Mouse (Mus musculus) C2C12 (cell line): ENCODE measurements around the gene Cend1. TPM values are rescaled to one million over a fixed set of nuclear protein-coding genes. Genes with fewer than 3 reads are reported as not detected.

ENCODE experiments used
- H3K27me3 ChIP-seq: one replicate; pipeline ENCODE4 v1.6.1; 2011; ENCODE audit not compliant: control insufficient read depth, insufficient read depth, insufficient read length
- H3K36me3 ChIP-seq: one replicate; pipeline ENCODE4 v1.6.1; 2011; ENCODE audit not compliant: control insufficient read depth, insufficient read depth
- H3K4me3 ChIP-seq: one replicate; pipeline ENCODE4 v1.5.1; 2011; ENCODE audit warnings: mild to moderate bottlenecking, control low read depth; ENCODE audit not compliant: poor library complexity, insufficient read depth, severe bottlenecking
- H3K79me2 ChIP-seq: one replicate; pipeline ENCODE4 v1.6.1; 2011; ENCODE audit not compliant: control insufficient read depth, insufficient read depth
- H3K79me3 ChIP-seq: one replicate; pipeline ENCODE4 v1.6.1; 2011; ENCODE audit warnings: low read depth, control low read depth
- H3ac ChIP-seq: one replicate; pipeline ENCODE3; 2011; ENCODE audit warnings: low read depth; ENCODE audit not compliant: control insufficient read depth, insufficient read length
- CEBPB ChIP-seq: IDR thresholded peaks from one replicate; pipeline ENCODE4 v1.6.1; 2011; ENCODE audit warnings: low read depth, mild to moderate bottlenecking, control low read depth, moderate library complexity
- CTCF ChIP-seq: IDR thresholded peaks from one replicate; pipeline ENCODE4 v1.5.1; 2011; ENCODE audit not compliant: control insufficient read depth, insufficient read depth, insufficient read length
- FOSL1 ChIP-seq: IDR thresholded peaks from one replicate; pipeline ENCODE4 v1.8.0; 2011; ENCODE audit warnings: mild to moderate bottlenecking, low read length; ENCODE audit not compliant: poor library complexity, insufficient read depth, severe bottlenecking
- MAX ChIP-seq: IDR thresholded peaks from one replicate; pipeline ENCODE4 v1.6.1; 2011; ENCODE audit warnings: mild to moderate bottlenecking, control low read depth
- MYOD1 ChIP-seq: IDR thresholded peaks from one replicate; pipeline ENCODE4 v1.6.1; 2011; ENCODE audit warnings: low read depth; ENCODE audit not compliant: control insufficient read depth, insufficient read length
- MYOG ChIP-seq: IDR thresholded peaks from one replicate; pipeline ENCODE4 v1.6.1; 2011; ENCODE audit not compliant: control insufficient read depth, insufficient read length; ENCODE audit errors: extremely low read depth
- USF1 ChIP-seq: IDR thresholded peaks from one replicate; pipeline ENCODE4 v1.6.1; 2011; ENCODE audit warnings: low read depth, mild to moderate bottlenecking, control low read depth, moderate library complexity
- polyA plus RNA-seq: library from polyadenylated mRNA; unstranded; fragments of >200 nt; fragmentation: generic; extraction: Trizol; gene quantifications from one replicate; pipeline ENCODE4 v1.2.1, GENCODE M21; 2012; ENCODE audit warnings: missing spikeins

The Cend1 gene
- polyA plus RNA-seq, 1 experiment = 2.4 TPM

DNA sequence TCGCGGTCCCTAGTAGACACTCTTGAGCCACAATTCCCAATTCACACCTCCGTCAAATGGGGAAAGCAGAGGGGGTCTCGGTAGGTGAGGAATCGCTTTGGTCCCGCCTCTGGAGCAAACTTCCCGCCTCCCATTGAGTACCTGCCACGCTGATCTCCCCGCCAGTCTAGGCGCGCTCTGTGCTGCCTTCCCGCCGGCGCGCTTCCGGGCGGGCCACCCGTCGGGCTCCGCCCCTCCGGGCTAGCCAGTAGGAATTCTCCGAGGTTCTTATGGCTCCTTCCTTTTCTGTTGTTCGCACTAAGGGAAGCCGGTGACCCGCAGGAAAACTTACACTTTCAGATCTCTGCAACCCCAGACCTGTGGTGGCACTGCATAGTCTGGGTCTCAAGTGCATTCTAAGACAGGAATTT is 14.5 kb upstream of the Cend1 start, which contains the start of gene Pidd1:
Pidd1 (minus strand) TSS at position 198 of the 410 bp plus-strand sequence.
- peaks cover 13% of the 10 kb centered on the region for H3K79me3 ChIP-seq
- peaks cover 31% of the 10 kb centered on the region for H3K36me3 ChIP-seq
- H3ac ChIP-seq = peak within 1 kb of the TSS; percentile 78
- peaks cover 42% of the 10 kb centered on the region for H3K79me2 ChIP-seq
- peak; percentile 41 for TF ChIP-seq MAX
- no peak for TF ChIP-seq MYOG
- no peak for TF ChIP-seq MYOD1
- H3K27me3 ChIP-seq = no peaks in the 10 kb centered on the region
- peak within 1 kb of the TSS; percentile 49 for H3K4me3 ChIP-seq

DNA sequence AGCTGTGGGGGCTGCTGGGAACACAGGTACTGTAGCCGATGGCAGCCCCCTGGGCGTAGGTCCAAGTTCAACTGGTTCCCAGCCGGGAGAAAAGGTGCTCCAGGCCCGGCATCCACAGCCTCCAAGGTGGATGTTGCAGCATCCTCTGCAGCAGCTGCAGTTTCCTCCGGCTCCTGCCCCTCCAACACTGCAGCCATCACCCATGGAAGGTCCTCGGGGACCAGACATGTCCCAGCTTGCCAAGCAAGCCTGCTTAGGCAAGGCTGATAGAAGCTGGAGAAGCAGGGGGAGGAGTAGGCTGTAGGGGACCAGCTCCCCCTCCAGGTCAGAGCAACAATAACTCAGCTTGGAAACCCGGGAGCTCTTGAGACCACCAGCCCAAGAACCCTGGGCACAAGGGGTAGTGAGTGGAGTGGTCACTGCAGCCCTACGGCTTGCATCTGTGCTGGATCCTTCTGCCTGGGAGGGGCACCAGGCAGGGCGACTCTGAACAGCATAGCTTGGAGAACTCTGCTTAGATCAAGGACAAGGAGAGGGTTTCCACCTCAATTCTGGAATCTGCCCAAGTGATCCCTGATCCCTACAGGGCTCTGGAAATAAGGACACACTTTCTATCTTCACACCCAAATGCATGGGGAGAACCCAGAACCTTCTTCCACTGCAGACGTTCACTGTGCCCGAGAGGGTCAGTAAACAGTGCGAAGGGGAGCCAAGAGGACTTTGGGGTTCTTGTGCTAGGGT is 14.0 kb upstream of the Cend1 start:
- Histone ChIP-seq H3K4me3 (peak overlapping the region; percentile 49), H3K79me2 (peaks cover 36% of the 10 kb centered on the region), H3K36me3 (peaks cover 31% of the 10 kb centered on the region), H3K79me3 (peaks cover 7% of the 10 kb centered on the region), H3K27me3 (no peaks in the 10 kb centered on the region), H3ac (peak overlapping the region; percentile 78)
- TF ChIP-seq CTCF (peak; percentile 10), MYOG (no peak)

DNA sequence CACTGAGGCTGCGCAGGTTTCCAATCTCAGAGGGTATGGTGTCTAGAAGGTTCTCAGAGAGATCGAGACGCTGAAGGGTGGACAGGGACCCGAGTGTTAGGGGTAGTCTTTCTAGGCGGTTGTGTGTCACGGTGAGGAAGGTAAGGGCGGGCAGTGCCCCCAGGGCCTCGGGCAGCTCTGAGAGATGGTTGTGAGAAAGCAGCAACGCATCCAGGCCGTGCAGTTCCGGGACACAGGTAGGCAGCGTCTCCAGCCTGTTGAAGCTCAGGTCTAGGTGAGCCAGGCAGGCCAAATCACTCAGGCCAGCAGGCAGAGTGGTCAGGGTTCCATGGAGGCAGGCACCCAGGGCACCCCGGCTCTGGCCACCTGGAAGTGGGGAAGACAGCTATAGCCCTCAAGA is 12.9 kb upstream of the Cend1 start:
- H3K79me3 ChIP-seq = no peaks in the 10 kb centered on the region
- no peaks in the 10 kb centered on the region for H3K27me3 ChIP-seq
- H3K4me3 ChIP-seq = no peak overlapping the region
- peak overlapping the region; percentile 78 for H3ac ChIP-seq
- H3K36me3 ChIP-seq = peaks cover 31% of the 10 kb centered on the region
- no peak for TF ChIP-seq FOSL1
- TF ChIP-seq MYOG = no peak
- no peak for TF ChIP-seq CEBPB
- no peak for TF ChIP-seq MAX
- TF ChIP-seq USF1 = no peak
- no peak for TF ChIP-seq MYOD1
- no peak for TF ChIP-seq CTCF
- peaks cover 27% of the 10 kb centered on the region for H3K79me2 ChIP-seq

DNA sequence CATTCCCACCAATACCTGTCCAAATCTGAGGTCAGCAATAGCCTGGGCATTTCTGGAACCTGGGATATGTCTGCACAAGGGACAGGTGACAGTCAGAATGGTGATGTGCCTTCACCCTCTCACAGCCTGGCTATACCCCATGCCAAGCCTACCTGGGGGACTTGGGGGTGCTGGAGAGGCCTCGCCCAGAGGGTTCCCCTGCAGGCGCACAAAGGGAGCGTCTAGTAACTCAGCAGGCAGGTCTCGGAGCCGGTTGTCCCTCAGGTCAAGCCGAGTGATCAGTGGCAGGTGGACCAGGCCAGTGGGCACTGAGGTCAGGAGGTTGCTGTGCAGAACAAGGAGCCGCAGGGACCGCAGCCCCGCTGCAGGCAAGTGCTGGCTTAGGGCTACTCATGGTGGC is 12.2 kb upstream of the Cend1 start:
- H3K36me3 ChIP-seq = peaks cover 31% of the 10 kb centered on the region
- TF ChIP-seq USF1 (no peak), MYOG (no peak), MYOD1 (no peak), CTCF (no peak), FOSL1 (no peak), CEBPB (no peak), MAX (no peak)
- H3K79me2 ChIP-seq = peaks cover 34% of the 10 kb centered on the region
- H3K79me3 ChIP-seq = peaks cover 1% of the 10 kb centered on the region
- no peaks in the 10 kb centered on the region for H3K27me3 ChIP-seq
- H3ac ChIP-seq = no peak overlapping the region
- H3K4me3 ChIP-seq = no peak overlapping the region

DNA sequence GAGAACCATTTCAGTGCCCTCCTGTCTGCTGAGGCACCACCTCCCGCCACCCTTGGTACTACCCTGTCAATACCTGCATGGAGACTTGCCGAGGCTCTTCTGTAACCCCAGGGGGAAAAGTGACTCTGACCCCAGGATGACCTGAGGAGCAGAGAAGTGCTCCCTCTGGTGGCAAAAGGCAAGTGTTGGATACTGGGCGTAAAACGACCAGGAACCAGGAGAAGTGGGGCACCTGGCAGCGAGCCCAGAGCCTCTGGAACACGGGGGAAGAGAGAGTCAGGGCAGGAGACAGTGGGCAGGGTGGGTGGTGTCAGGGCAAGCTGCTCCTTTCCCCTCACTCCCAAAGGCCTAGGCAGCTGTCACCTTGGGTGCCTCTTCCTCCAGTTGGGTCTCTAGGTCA is 11.3 kb upstream of the Cend1 start:
- TF ChIP-seq MYOD1 (no peak), CTCF (peak; percentile 57), FOSL1 (no peak)
- H3K79me2 ChIP-seq = peaks cover 42% of the 10 kb centered on the region
- H3ac ChIP-seq = no peak overlapping the region
- H3K4me3 ChIP-seq = no peak overlapping the region
- peaks cover 31% of the 10 kb centered on the region for H3K36me3 ChIP-seq
- H3K79me3 ChIP-seq = peaks cover 4% of the 10 kb centered on the region
- H3K27me3 ChIP-seq = no peaks in the 10 kb centered on the region

DNA sequence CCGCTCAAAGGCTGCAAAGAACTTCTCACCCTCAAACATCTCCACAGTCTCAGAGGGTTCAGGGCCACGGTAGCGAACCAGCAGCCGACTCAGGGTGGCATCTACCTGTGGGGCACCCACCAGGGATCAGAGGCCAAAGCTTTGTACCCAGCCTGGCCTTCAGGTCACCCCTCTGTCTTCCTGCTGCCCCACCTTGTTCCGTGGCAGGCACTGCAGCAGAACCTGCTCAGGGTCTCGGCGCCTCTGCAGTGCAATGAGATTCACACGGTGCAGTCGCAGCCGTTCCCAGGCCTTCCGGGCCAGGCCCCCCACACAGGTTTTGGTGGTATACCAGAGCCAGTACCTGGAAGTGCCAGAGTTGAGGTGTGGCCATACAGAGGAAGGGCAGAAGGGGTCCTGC is 10.5 kb upstream of the Cend1 start:
- Histone ChIP-seq H3K79me2 (peaks cover 48% of the 10 kb centered on the region), H3K36me3 (peaks cover 31% of the 10 kb centered on the region), H3ac (no peak overlapping the region), H3K79me3 (peaks cover 4% of the 10 kb centered on the region), H3K27me3 (no peaks in the 10 kb centered on the region), H3K4me3 (no peak overlapping the region)
- TF ChIP-seq CTCF (no peak), MAX (no peak), FOSL1 (no peak), USF1 (no peak), MYOD1 (no peak), CEBPB (no peak), MYOG (no peak)
